Mouse (Mus musculus): ENCODE results near the gene Palm3.
"Not testable (repeated sequence)": the region's sequence is repeated elsewhere in the genome, so short reads cannot be mapped to it uniquely, and the experiment has no call there.

Palm3 gene

DNA sequence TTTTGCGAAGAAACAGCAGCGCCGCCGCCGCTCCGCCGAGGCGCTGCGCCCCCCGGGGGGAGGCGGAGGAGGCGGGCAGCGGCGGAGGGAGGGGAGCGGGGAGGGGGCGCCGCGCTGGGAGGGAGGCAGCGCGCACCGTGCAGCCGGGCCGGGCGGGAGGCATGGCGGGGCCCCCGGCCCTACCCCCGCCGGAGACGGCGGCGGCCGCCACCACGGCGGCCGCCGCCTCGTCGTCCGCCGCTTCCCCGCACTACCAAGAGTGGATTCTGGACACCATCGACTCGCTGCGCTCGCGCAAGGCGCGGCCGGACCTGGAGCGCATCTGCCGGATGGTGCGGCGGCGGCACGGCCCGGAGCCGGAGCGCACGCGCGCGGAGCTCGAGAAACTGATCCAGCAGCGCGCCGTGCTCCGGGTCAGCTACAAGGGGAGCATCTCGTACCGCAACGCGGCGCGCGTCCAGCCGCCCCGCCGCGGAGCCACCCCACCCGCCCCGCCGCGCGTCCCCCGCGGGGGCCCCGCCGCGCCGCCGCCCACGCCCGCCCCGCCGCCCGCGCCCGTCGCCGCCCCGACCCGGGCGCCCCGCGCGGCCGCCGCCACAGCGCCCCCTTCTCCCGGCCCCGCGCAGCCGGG, 23.6 kb upstream of the Palm3 start, which contains the start of gene Samd1:
TSS of gene Samd1 (plus strand) at position 162 of the 631 bp plus-strand sequence.
- DNase-seq (ENCODE audit: low spot score in 2 of 2): peak; percentile 50 to 56

DNA sequence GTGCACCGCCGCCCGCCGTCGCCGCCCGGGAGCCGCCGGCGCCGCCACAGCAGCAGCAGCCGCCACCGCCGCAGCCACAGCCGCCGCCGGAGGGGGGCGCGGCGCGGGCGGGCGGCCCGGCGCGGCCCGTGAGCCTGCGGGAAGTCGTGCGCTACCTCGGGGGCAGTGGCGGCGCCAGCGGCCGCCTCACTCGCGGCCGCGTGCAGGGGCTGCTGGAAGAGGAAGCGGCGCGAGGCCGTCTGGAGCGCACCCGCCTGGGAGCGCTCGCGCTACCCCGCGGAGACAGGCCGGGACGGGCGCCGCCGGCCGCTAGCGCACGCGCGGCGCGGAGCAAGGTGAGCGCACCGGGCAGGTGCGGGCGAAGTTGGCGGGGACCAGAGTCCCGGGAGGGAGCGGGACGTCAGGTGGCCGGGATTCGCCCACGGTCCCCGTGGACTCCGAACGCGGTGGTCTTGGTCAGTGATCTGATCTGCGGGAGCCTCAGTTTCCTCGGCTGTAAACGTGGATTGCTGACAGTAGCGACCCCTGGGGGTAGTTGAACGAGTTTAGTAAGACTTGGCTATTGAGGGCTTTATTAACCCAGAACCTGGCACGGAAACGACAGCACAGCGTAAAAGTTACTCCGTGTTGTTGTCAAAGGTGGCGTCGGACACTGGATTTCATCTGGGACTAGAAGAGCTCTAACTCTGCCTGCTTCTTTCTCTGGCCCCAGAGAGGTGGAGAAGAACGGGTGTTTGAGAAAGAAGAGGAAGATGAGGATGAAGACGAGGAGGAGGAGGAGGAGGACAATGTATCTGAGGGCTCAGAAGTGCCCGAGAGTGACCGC, 22.8 kb upstream of the Palm3 start:
- peak; percentile 66 to 75 for DNase-seq (ENCODE audit: low spot score in 2 of 2)

DNA sequence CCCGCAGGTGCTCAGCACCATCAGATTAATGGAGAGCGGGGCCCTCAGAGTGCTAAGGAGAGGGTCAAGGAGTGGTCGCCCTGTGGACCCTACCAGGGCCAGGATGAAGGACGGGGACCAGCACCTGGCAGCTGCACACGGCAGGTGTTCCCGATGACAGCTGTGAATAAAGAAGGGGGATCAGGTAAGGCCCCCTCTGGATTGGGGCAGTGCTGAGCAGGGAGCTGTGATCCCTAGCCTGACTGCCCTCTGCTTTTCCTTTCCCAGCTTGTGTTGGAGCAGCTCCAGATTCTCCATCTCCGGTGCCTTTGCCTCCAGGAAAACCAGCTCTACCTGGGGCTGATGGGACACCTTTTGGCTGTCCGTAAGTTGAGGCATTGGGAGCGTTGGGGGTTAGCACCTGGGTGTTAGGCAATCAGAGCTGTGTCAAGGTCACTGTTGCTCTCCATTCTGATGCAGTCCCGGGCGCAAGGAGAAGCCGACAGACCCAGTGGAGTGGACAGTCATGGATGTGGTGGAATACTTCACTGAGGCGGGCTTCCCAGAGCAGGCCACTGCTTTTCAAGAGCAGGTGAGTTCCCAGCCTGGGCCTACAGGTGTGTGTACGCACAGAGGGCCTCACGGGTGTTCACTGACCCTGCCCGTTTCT, 22.1 kb upstream of the Palm3 start:
- DNase-seq (ENCODE audit: low spot score in 2 of 2): no peak

DNA sequence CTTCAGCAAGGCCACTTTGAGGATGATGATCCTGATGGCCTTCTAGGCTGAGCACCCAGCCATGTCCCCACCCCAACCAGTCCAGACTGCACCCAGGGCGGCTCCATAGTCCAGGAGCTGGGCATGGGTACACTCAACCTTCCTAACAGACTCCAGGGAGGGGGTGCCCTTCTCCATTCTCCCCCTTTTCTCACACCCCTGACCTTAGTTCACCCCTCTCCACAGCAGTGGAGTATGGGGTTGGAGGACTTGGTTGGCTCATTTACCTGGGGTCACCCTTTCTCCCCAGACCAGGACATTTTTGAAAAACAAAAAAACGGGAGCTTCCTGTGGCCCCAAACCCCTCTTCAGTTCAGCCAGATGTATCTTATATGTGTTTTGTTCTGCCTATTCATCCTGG, 21.4 kb upstream of the Palm3 start:
- DNase-seq (ENCODE audit: low spot score in 2 of 2): no peak

DNA sequence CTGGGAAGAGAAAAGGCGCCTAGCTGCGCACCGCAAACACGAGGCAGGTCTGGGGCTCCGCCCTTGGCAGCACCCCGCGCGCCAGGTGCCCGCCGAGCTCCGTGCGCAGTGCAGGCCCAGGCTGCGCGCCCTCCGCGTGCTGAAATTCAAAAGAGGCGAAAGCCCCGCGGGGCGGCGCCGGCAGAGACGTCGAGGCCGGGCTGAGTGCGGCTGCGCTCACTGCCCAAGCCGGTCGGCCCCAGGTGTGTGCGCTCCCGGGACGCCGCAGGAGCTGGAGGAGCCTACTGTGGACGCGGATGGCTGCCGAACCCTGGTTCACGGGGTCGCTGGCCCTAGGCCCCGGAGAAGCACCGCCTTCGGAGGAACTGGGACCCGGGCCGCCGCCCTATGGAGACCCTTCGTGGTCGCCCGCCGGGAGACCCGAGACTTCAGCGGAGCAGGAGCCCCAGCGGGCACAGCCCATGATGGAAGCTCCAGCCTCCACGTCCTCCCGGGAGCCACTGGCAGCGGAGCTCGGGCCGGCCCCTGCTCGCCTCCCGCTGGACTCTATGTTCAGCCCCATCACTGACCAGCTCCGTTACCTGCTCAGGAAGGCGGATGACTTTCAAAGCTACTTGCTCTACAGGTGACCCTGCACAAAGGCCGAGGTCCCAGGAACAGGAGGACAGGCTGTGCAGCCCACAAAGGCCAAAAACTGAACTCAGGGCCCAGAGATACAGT, 19.8 kb upstream of the Palm3 start, which contains the start of gene 1700067K01Rik:
TSS of gene 1700067K01Rik (plus strand) at position 222 of the 720 bp plus-strand sequence.
- DNase-seq (ENCODE audit: low spot score in 2 of 2): no peak

GRCm38 (mm10) chr8:84002957-84003611, 18.2 kb upstream of the Palm3 start:
- DNase-seq (ENCODE audit: low spot score in 2 of 2): no peak

GRCm38 (mm10) chr8:84003612-84004246, 17.5 kb upstream of the Palm3 start:
- no peak for DNase-seq (ENCODE audit: low spot score in 2 of 2)

GRCm38 (mm10) chr8:84004533-84005201, 16.6 kb upstream of the Palm3 start:
- peak; percentile 97 to 98 for DNase-seq (ENCODE audit: low spot score in 2 of 2)

- not testable (repeated sequence) for DNase-seq (ENCODE audit: low spot score in 2 of 2)
These were observed 15.8 kb upstream of the Palm3 start for GRCm38 (mm10) chr8:84005502-84005901.

DNA sequence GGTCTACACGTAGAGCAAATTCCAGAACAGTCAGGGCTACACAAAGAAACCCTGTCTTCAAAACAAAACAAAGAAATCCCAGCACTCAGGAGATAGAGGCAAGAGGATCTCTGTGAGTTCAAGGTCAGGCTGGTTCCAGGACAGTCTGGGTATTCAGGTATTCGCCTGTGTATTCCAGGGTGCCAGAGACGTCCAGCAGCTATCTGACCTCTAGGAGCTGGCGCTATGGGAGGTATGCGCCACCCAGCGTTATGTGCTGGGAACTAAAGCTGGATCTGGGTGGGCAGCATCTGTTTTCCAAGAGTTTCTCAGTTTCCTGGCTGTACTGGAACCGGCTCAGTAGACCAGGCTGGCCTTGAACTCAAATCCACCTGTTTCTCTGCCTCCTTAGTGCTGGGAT, 12.9 kb upstream of the Palm3 start:
- DNase-seq (ENCODE audit: low spot score in 2 of 2): no peak

GRCm38 (mm10) chr8:84009876-84010275, 11.4 kb upstream of the Palm3 start:
- peak; percentile 61 to 68 for DNase-seq (ENCODE audit: low spot score in 2 of 2)

DNA sequence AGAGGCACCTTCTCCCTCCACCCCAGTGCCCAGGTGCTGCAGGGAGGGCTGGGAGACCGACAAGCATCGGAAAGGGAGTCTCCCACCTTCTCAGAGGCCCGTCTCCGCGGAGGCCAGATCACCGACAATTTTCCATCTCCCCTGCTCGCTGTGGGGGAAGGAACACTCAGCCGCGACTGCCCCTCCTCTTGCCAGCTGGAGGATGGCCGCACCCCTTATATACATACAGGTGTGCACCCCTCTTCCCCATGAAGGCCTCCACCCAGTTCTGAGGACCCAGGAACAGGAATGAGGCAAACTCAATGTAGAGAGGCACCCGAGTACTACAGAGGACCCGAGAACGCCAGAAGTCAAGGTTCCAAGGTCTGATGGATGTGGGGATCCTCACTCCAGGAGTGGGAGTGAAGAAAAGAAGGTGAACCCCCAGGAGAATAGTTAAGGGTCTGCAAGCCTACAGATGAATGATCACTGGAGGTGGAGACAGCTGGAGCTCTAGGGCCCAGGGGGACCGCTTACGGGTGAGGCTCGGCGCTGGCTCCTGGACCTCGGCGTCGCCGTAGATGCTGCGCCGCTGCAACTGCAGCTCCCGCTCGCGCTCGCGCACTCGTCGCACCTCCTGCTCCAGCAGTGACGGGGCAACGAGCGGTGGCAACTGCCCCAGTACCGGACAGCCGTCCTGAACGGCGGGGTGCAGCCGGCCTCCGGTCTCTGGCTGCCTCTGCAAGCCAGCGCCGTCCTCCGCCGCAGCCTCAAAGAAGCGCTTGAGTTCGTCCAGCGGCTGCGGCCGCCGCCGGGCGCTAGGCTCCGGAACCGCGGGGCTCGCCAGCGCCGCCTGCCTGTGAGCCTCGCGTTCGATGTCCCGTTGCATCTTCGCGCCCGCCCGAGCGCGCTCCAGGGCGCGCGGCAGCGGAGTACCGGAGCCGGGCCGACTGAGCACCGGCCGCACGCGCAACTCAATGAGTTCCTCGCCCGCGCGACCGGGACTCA, 10.4 kb upstream of the Palm3 start:
- peak; percentile 56 to 65 for DNase-seq (ENCODE audit: low spot score in 2 of 2)

DNA sequence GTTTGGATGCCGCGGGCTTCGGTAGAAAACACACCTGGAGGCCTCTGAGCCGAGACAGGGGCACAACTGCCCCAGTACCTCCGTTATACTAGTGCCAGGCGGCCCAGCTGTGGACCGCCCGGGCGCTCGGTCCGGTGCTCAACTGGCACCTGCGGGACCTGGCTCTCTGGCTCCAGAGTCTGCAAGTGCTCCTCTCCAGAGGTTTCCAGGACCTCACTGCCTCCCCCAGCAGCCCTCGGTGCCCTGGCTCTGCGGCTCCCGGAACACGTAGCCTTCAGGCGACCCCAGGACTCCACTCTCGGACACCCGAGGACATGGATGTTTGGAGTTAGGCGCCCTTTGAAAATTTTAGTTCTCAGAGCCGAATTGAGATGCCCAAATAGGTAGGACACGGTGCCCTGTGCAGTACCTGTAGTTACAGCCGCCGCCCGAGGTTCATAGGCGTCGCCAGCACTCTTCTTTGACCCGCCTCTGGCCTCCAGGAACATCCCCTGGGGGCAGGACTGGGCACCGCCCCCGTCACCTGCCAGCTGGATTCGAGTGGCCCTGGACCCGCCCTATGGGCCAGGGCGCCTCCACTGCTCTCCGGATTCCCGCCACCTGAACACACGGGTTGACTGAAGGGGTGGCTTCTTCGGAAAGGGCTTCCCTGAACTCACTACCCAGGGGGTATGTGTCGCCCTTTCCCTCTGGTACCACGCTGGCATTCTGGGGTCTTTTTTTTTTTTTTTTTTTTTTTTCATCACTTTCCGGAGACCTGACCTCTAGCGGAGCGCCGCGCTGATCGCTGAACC, 9.4 kb upstream of the Palm3 start, which contains the start of gene 2210011C24Rik:
TSS of gene 2210011C24Rik (minus strand) at position 467 of the 794 bp plus-strand sequence.
- DNase-seq (ENCODE audit: low spot score in 2 of 2): no peak

- no peak for DNase-seq (ENCODE audit: low spot score in 2 of 2)
These were observed 8.6 kb upstream of the Palm3 start for GRCm38 (mm10) chr8:84012499-84013165.

DNA sequence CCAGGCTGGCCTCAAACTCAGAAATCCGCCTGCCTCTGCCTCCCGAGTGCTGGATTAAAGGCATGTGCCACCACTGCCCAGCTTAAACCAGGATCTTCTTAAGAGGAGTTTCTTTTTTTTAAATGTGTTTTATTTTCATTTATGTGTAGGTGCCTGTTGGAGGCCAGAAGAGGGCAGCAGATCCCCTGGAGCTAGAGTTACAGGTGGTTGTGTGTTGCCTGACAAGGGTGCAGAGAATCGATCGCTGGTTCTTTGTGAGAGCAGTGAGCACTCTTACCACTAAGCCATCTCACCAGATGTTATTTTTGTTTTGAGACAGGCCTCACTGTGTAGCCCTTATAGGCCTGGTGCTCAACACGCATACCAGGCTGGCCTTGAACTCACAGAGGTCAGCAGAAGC, 5.4 kb upstream of the Palm3 start:
- DNase-seq (ENCODE audit: low spot score in 2 of 2): no peak

DNA sequence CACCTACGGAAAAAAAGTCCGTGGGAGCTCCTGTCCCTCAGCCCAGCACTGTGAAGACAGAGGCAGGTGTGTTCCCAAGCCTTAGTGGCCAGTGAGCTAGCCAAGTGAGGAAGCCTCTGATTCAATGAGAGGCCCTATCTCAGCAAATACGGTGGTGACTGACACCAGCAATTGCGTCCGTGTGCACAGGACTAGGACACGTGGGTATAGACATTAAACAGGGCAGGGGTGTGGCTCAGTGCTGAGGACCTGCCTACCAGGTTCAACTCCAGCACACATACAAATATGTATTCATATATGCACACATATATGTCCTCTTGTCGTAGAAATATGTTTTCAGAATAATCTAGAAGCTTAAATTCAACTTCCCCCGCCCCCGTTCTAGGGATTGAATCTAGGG, 1.5 kb upstream of the Palm3 start:
- no peak for DNase-seq (ENCODE audit: low spot score in 2 of 2)

DNA sequence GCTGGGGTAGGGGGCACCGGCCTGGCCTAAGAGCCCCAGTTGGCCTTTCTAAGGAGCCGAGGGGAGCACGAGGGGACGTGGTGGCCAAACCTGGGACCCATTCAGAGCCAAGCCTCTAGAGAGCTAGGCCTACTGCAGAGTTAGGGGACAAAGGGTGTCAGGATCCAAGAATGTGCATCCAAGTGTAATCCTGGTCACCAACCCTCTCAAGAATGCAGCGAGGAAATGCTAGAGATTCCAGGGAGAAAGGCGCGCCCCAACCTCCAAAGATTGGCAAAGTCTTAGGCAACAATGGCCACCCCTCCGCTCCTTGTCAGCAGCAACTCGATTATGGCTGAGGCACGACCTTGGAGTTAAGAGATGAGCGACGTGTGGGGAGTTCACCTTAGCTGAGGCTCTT, 298 bp downstream of the Palm3 start:
- no peak for DNase-seq (ENCODE audit: low spot score in 2 of 2)

- DNase-seq (ENCODE audit: low spot score in 2 of 2): no peak
These were observed 1.8 kb downstream of the Palm3 start for GRCm38 (mm10) chr8:84023085-84023484.

Measured in spleen, postnatal 36 days (tissue).